Mouse (Mus musculus): ENCODE data around the gene Slc37a2. TPM values are rescaled to one million over a fixed set of nuclear protein-coding genes. Genes with fewer than 3 reads are reported as not detected.

The Slc37a2 gene
- 347 TPM for polyA plus RNA-seq (2014; fragmentation: Illumina TruSeq; extraction: RNeasy Lipid Tissue Mini Kit (QIAGEN cat#74804); ENCODE audit: low read depth, low replicate concordance)

DNA sequence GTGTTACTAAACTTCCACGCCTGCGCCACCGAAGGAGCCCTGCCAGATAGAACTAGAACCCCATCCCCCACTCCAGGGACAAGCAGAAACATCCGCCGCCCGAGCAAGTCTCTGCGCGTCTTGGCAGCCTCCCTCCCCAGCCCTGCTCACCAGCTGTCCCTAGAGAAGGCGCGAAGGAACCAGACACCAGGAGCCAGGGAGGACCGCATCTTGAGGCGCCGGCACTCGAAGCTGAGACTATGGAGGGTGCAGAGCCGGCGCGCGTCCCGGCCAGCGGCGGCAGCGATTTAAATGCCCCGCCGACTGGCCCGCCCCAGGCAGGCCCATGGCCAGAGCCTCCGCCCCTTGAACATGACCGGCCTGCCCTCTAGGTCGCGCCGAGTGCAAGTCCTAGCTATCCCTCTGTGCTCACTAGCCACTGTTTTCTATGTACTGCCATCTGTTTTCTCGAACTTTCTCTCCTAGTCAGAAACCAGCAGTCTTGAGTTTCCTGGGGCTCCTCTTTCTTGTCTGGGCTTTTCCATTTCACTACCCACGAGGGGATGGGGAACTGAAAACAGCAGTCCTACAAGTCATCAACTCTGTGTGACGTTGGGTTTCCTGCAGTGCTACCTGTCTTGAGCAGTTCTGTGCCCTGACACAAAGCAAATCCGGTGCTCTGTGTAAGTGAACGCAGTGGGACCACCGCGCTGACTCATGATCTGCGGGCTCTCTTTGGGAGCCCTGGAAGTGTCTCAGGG lies at the start of gene Slc37a2:
Gene Slc37a2, minus strand, starts transcription at position 590 of the 740 bp plus-strand sequence.

DNA sequence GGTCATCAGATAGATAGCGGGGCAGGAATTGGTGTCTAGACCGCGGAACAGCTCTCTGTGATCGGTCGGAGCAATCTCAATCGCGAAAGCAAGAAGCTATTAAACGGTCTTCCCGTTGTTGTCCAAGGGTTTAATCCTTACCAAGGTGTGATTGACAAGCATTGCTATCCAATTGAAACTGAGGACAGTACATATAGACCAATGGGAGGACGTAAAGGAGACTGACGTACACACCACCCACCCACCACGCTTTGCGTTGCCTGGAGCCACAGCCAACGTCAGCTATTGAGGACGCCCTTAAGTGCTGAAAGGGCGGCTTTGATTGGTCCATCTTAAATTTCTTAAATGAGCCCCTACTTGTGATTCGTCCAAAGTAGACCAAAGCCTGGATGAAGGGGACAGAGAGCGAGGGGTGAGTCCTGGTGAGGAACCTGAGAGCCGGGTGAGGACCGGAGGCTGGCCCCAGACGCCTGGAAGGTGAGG lies 47.6 kb downstream of the Slc37a2 start, which contains the start of gene Tmem218:
Gene Tmem218, plus strand, starts transcription at position 295 of the 483 bp plus-strand sequence.

Other genes starting within 250 kb of the Slc37a2 start
- 1.3 TPM for gene Pknox2, start 108.3 kb downstream of the Slc37a2 start, polyA plus RNA-seq (2014; fragmentation: Illumina TruSeq; extraction: RNeasy Lipid Tissue Mini Kit (QIAGEN cat#74804); ENCODE audit: low read depth, low replicate concordance)
- gene Tmem218, start 47.5 kb downstream of the Slc37a2 start, polyA plus RNA-seq (2014; fragmentation: Illumina TruSeq; extraction: RNeasy Lipid Tissue Mini Kit (QIAGEN cat#74804); ENCODE audit: low read depth, low replicate concordance): 9.4 TPM
- 5.7 TPM for gene Ccdc15, start 92.7 kb upstream of the Slc37a2 start, polyA plus RNA-seq (2014; fragmentation: Illumina TruSeq; extraction: RNeasy Lipid Tissue Mini Kit (QIAGEN cat#74804); ENCODE audit: low read depth, low replicate concordance)
- 0.82 TPM for gene Hepacam, start 111.6 kb upstream of the Slc37a2 start, polyA plus RNA-seq (2014; fragmentation: Illumina TruSeq; extraction: RNeasy Lipid Tissue Mini Kit (QIAGEN cat#74804); ENCODE audit: low read depth, low replicate concordance)
- gene Robo4, start 146.2 kb upstream of the Slc37a2 start, polyA plus RNA-seq (2014; fragmentation: Illumina TruSeq; extraction: RNeasy Lipid Tissue Mini Kit (QIAGEN cat#74804); ENCODE audit: low read depth, low replicate concordance): 1.5 TPM
- gene Robo3, start 177.5 kb upstream of the Slc37a2 start, polyA plus RNA-seq (2014; fragmentation: Illumina TruSeq; extraction: RNeasy Lipid Tissue Mini Kit (QIAGEN cat#74804); ENCODE audit: low read depth, low replicate concordance): not detected
- 64.3 TPM for gene Msantd2, start 233.6 kb upstream of the Slc37a2 start, polyA plus RNA-seq (2014; fragmentation: Illumina TruSeq; extraction: RNeasy Lipid Tissue Mini Kit (QIAGEN cat#74804); ENCODE audit: low read depth, low replicate concordance)